In the genomic region with DNA sequence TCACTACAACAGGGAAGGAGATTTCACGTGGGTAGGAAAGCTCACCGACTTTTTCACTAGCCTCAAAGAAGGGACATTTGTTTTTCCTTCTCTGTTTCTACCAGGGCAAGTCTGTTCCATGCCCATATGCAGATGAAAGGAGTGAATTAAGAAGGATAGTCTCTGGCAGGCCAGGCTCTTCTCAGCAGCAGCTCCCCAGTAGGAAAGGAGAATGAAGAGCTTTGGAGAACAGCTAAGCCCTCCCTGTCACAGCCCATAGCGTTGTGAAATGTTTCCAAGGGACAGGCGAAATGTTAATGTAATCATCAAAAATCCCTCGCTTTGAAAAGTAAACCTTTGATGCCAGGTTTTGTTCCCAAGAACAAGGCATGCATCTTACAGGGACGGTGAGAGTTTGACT, we compare ENCODE assay signal across 24 mouse cellular contexts.
DNase-seq lines count a peak whose midpoint lies in the region; ATAC-seq lines count a peak whose summit lies in the region.
"Had no signal": no experiment of that assay in that cellular context is flagged by ENCODE, and none has a peak within 500 bp of the region (broad histone marks: within the 10 kb centered on the region; RNA-seq: fewer than 3 reads in every experiment).

No protein-coding gene starts in this region.

- H3K36me3 ChIP-seq in midbrain, embryonic 12.5 days, result no peaks in the 10 kb centered on the region
- no peaks in the 10 kb centered on the region for H3K36me3 ChIP-seq in midbrain, embryonic 13.5 days
- no peaks in the 10 kb centered on the region for H3K36me3 ChIP-seq in intestine, embryonic 16.5 days (ENCODE audit: control insufficient read depth, insufficient read depth, low read length)
- H3K36me3 ChIP-seq in stomach, embryonic 14.5 days (ENCODE audit: control insufficient read depth, insufficient read depth, low read length), result no peaks in the 10 kb centered on the region
- H3K36me3 ChIP-seq in kidney, embryonic 14.5 days (ENCODE audit: control insufficient read depth, insufficient read depth, low read length), result no peaks in the 10 kb centered on the region
- H3K36me3 ChIP-seq: limb, embryonic 12.5 days; liver, embryonic 15.5 days had no signal

- no peak for ATAC-seq in midbrain, embryonic 12.5 days (ENCODE audit: low FRiP score, low read depth)
- no peak for ATAC-seq in midbrain, embryonic 13.5 days
- no peak for ATAC-seq in intestine, embryonic 16.5 days
- ATAC-seq in stomach, embryonic 14.5 days (ENCODE audit: insufficient number of reproducible peaks, insufficient read depth, low FRiP score, low read depth), result no peak; the same call in 1 of the 2 replicates
- no peak for ATAC-seq in kidney, embryonic 14.5 days (ENCODE audit: low FRiP score, low TSS enrichment)
- ATAC-seq: forebrain, embryonic 13.5 days had no signal

- H3K4me1 ChIP-seq in midbrain, embryonic 12.5 days, result peaks cover 21% of the 10 kb centered on the region
- H3K4me1 ChIP-seq in midbrain, embryonic 13.5 days (replicated peaks), result peaks cover 32% of the 10 kb centered on the region
- no peaks in the 10 kb centered on the region; the same call in 1 of the 2 replicates for H3K4me1 ChIP-seq in intestine, embryonic 16.5 days (ENCODE audit: control insufficient read depth, insufficient read depth, low read length)
- H3K4me1 ChIP-seq in stomach, embryonic 14.5 days (ENCODE audit: control insufficient read depth, insufficient read depth, low read length), result no peaks in the 10 kb centered on the region
- peaks cover 15% of the 10 kb centered on the region for H3K4me1 ChIP-seq in kidney, embryonic 14.5 days (ENCODE audit: control insufficient read depth, insufficient read depth, low read length)
- H3K4me1 ChIP-seq: liver, embryonic 15.5 days had no signal

- H3K27me3 ChIP-seq in midbrain, embryonic 12.5 days, result no peaks in the 10 kb centered on the region
- no peaks in the 10 kb centered on the region for H3K27me3 ChIP-seq in midbrain, embryonic 13.5 days
- H3K27me3 ChIP-seq in intestine, embryonic 16.5 days (replicated peaks; ENCODE audit: control insufficient read depth, insufficient read depth, low read length), result no peaks in the 10 kb centered on the region
- H3K27me3 ChIP-seq in stomach, embryonic 14.5 days (ENCODE audit: control insufficient read depth, insufficient read depth, low read length), result no peaks in the 10 kb centered on the region
- H3K27me3 ChIP-seq in kidney, embryonic 14.5 days (ENCODE audit: control insufficient read depth, insufficient read depth, low read length), result no peaks in the 10 kb centered on the region
- H3K27me3 ChIP-seq: forebrain, embryonic 13.5 days; limb, embryonic 12.5 days; liver, embryonic 15.5 days had no signal

- H3K9me3 ChIP-seq in midbrain, embryonic 12.5 days, result no peaks in the 10 kb centered on the region
- H3K9me3 ChIP-seq in midbrain, embryonic 13.5 days, result no peaks in the 10 kb centered on the region
- H3K9me3 ChIP-seq in intestine, embryonic 16.5 days (ENCODE audit: control insufficient read depth, low read length), result no peaks in the 10 kb centered on the region
- no peaks in the 10 kb centered on the region for H3K9me3 ChIP-seq in stomach, embryonic 14.5 days (ENCODE audit: control insufficient read depth, low read depth, low read length)
- H3K9me3 ChIP-seq in kidney, embryonic 14.5 days (ENCODE audit: control insufficient read depth, low read length), result no peaks in the 10 kb centered on the region
- H3K9me3 ChIP-seq: forebrain, embryonic 13.5 days; limb, embryonic 12.5 days; liver, embryonic 15.5 days had no signal

- no peak overlapping the region for H3K9ac ChIP-seq in midbrain, embryonic 12.5 days (replicated peaks)
- H3K9ac ChIP-seq in midbrain, embryonic 13.5 days (replicated peaks), result no peak overlapping the region
- H3K9ac ChIP-seq in intestine, embryonic 16.5 days (ENCODE audit: low read depth, low read length), result no peak overlapping the region
- H3K9ac ChIP-seq in stomach, embryonic 14.5 days (replicated peaks; ENCODE audit: low read depth, low read length), result no peak overlapping the region
- no peak overlapping the region for H3K9ac ChIP-seq in kidney, embryonic 14.5 days (ENCODE audit: low read depth, low read length)
- H3K9ac ChIP-seq: forebrain, embryonic 13.5 days; hindbrain, embryonic 14.5 days; limb, embryonic 12.5 days; liver, embryonic 15.5 days; lung, embryonic 14.5 days had no signal

- H3K4me2 ChIP-seq in midbrain, embryonic 12.5 days (replicated peaks), result no peak overlapping the region
- H3K4me2 ChIP-seq in midbrain, embryonic 13.5 days (replicated peaks), result no peak overlapping the region
- H3K4me2 ChIP-seq in intestine, embryonic 16.5 days (ENCODE audit: low read depth, low read length), result no peak overlapping the region
- no peak overlapping the region for H3K4me2 ChIP-seq in stomach, embryonic 14.5 days (replicated peaks; ENCODE audit: low read depth, low read length)
- H3K4me2 ChIP-seq in kidney, embryonic 14.5 days (replicated peaks; ENCODE audit: low read depth, low read length), result no peak overlapping the region
- H3K4me2 ChIP-seq: forebrain, embryonic 13.5 days; heart, embryonic 11.5 days; hindbrain, embryonic 14.5 days; limb, embryonic 12.5 days; liver, embryonic 15.5 days; lung, embryonic 14.5 days had no signal

- no peak overlapping the region for H3K4me3 ChIP-seq in midbrain, embryonic 12.5 days
- H3K4me3 ChIP-seq in midbrain, embryonic 13.5 days (replicated peaks), result no peak overlapping the region
- no peak overlapping the region for H3K4me3 ChIP-seq in intestine, embryonic 16.5 days (ENCODE audit: low read length)
- no peak overlapping the region for H3K4me3 ChIP-seq in stomach, embryonic 14.5 days (ENCODE audit: low read depth, low read length)
- H3K4me3 ChIP-seq in kidney, embryonic 14.5 days (ENCODE audit: low read length), result no peak overlapping the region
- H3K4me3 ChIP-seq: forebrain, embryonic 13.5 days; limb, embryonic 12.5 days; liver, embryonic 15.5 days had no signal

- 31% methylated on average over 6 of the region's 6 CpGs for WGBS in midbrain, embryonic 12.5 days
- WGBS in midbrain, embryonic 13.5 days, result 31% methylated on average over 6 of the region's 6 CpGs
- WGBS in intestine, embryonic 16.5 days, result 50% methylated on average over 6 of the region's 6 CpGs
- 36% methylated on average over 6 of the region's 6 CpGs for WGBS in stomach, embryonic 14.5 days
- 67% methylated on average over 6 of the region's 6 CpGs for WGBS in kidney, embryonic 14.5 days

- H3K27ac ChIP-seq in midbrain, embryonic 12.5 days (replicated peaks), result peak overlapping the region; percentile 39; the same call in 1 of the 2 replicates
- no peak overlapping the region for H3K27ac ChIP-seq in midbrain, embryonic 13.5 days
- H3K27ac ChIP-seq in intestine, embryonic 16.5 days (ENCODE audit: low read length), result peak overlapping the region; percentile 76
- peak overlapping the region; percentile 35; the same call in 1 of the 2 replicates for H3K27ac ChIP-seq in stomach, embryonic 14.5 days (ENCODE audit: low read length)
- H3K27ac ChIP-seq in kidney, embryonic 14.5 days (ENCODE audit: low read depth, low read length), result no peak overlapping the region
- H3K27ac ChIP-seq: forebrain, embryonic 13.5 days; hindbrain, embryonic 14.5 days; limb, embryonic 12.5 days; liver, embryonic 15.5 days had no signal

- DNase-seq in yolk sac, embryonic 10.5 days (ENCODE audit: low spot score), result no peak
- DNase-seq: adrenal gland, postnatal 25 days; B cell, adult 2 months; cerebellum, adult 2 months; cerebellum, postnatal 14 days; gastrocnemius, postnatal 14 days; heart, adult 18-20 months; heart, postnatal 36 days; kidney, adult 8-10 months; kidney, postnatal 14 days; lung, embryonic 14.5 days; lung, postnatal 36 days; thymus, adult 18-20 months; thymus, postnatal 25 days had no signal

Comparison
In these comparisons a context has a peak if more than half of its experiments do, and no peak if none do; other contexts are left out.
1. H3K27ac ChIP-seq: peak in midbrain, embryonic 12.5 days (single experiment), intestine, embryonic 16.5 days (single experiment) and stomach, embryonic 14.5 days (single experiment); none in midbrain, embryonic 13.5 days (single experiment) and kidney, embryonic 14.5 days (single experiment).